Mouse (Mus musculus): ENCODE results near the gene Rbm20. TPM values are rescaled to one million over a fixed set of nuclear protein-coding genes. Genes with fewer than 3 reads are reported as not detected.
"Not testable (repeated sequence)": the region's sequence is repeated elsewhere in the genome, so short reads cannot be mapped to it uniquely, and the experiment has no call there.

The Rbm20 gene
- polyA plus RNA-seq, 1 experiment = not detected

DNA sequence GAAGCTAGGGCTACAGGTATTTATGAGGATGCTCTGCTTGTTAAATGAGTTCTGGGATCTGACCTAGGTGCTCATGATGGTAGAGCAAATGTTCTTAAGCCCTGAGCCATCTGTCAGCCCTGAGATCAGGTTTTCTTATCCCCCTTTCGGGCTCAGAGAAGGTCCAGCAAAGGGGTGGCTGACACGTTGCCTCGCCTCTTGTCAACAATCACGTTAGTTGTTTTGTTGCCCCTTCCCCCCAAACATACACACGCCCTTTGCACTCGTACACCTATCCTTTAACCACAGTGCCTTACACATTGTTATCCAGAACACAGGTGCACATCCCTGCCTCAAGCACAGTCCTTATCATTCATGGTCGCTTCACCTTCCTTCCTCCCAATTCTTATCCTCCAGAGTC is 26.2 kb upstream of the Rbm20 start:
- no peak overlapping the region for H3K4me3 ChIP-seq (ENCODE audit: insufficient read depth, low read depth, low read length)
- no peak for TF ChIP-seq CTCF (IDR thresholded peaks at IDR 0.05; ENCODE audit: insufficient read depth, low read depth, low read length)
- TF ChIP-seq POLR2A (IDR thresholded peaks at IDR 0.05; ENCODE audit: insufficient read depth, low read depth, low read length) = no peak
- H3K4me1 ChIP-seq (ENCODE audit: control insufficient read depth, insufficient read depth, low read length) = peaks cover 18% of the 10 kb centered on the region
- H3K27ac ChIP-seq (ENCODE audit: insufficient read depth, low read depth, low read length) = no peak overlapping the region
- WGBS = 77% methylated on average over 7 of the region's 7 CpGs

DNA sequence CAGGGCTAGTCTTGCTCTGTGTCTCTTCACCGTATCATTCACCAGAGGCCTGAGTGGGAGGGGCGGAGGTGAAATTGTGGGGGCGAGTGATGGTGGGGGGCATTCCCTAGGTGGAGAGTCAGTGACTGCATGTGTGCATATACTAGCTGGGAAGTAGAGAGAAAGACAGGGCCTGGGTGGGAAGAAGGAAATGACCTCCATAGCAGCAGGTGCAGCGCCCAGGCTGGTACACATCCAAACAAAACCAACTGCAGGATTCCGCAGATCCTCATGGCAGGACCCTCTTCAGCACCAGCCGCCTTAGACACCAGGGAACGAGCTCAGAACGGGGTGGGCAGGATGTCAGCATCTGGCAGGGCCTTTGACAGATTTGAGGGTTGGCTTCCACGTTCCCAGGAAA is 24.8 kb upstream of the Rbm20 start:
- Histone ChIP-seq H3K4me1 (ENCODE audit: control insufficient read depth, insufficient read depth, low read length) (peaks cover 17% of the 10 kb centered on the region), H3K27ac (ENCODE audit: insufficient read depth, low read depth, low read length) (no peak overlapping the region), H3K4me3 (ENCODE audit: insufficient read depth, low read depth, low read length) (no peak overlapping the region)
- 68% methylated on average over 9 of the region's 9 CpGs for WGBS
- TF ChIP-seq POLR2A (IDR thresholded peaks at IDR 0.05; ENCODE audit: insufficient read depth, low read depth, low read length) (no peak), CTCF (IDR thresholded peaks at IDR 0.05; ENCODE audit: insufficient read depth, low read depth, low read length) (no peak)

DNA sequence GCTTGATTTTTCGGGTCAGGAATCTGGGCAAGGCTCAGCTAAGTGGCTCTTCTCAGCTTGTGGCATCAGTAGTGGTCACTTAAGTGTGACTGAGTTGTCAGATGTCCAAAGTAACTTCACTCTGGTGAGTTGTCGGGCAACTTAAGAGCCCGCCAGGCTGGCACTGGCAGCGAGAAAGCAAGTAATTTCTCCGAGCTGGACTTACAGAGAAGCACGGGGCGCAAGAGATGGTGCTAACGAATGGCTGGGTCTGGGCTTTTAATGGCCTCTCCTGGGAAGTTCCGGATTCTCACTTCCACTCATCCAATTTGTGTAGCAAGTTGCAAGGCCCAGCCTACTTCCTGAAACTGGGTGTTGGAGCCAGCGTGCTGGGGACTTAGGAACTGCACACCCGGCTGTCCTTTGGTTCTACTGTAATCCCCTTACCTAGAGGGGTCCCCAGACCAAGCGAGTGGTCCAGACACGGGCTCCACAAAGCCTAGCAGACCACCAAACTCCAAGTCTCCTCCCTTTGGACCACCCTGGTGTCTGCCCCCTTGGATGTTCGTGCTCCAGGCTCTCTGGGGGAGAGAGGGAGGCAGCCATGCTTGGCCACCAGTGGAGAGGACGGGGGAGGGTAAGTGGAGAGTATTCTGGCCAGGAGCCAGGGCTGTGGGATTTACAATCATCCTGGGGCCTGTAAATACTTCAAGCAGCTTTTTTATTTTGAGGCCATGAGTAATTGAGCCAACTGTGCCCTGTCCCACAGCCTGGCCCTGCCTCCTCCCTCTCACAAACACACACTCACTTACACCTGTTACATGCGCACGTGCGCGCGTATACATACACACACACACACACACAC is 23.3 kb upstream of the Rbm20 start:
- TF ChIP-seq POLR2A (IDR thresholded peaks at IDR 0.05; ENCODE audit: insufficient read depth, low read depth, low read length) (no peak), CTCF (IDR thresholded peaks at IDR 0.05; ENCODE audit: insufficient read depth, low read depth, low read length) (no peak)
- WGBS = 64% methylated on average over 20 of the region's 20 CpGs
- Histone ChIP-seq H3K4me3 (ENCODE audit: insufficient read depth, low read depth, low read length) (no peak overlapping the region), H3K4me1 (ENCODE audit: control insufficient read depth, insufficient read depth, low read length) (peaks cover 16% of the 10 kb centered on the region), H3K27ac (ENCODE audit: insufficient read depth, low read depth, low read length) (no peak overlapping the region)

DNA sequence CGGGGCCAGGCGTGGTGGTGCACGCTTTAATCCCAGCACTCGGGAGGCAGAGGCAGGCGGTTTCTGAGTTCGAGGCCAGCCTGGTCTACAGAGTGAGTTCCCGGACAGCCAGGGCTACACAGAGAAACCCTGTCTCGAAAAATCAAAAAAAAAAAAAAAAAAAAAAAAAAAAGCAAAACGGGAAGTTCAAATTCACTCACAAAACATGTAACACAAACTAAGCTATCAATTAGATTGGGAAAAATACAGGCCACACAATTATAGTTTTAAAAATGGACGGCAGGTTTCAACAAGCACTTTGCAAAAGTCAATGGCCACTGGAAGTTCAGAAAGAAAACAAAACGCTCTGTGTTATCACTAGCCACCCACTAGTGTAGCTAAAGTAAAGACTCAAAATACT is 20.7 kb upstream of the Rbm20 start:
- WGBS = 89% methylated on average over 11 of the region's 11 CpGs
- not testable (repeated sequence) for H3K4me3 ChIP-seq (ENCODE audit: insufficient read depth, low read depth, low read length); H3K27ac ChIP-seq (ENCODE audit: insufficient read depth, low read depth, low read length)
- peaks cover 16% of the 10 kb centered on the region; the same call in 1 of the 2 replicates for H3K4me1 ChIP-seq (ENCODE audit: control insufficient read depth, insufficient read depth, low read length)

DNA sequence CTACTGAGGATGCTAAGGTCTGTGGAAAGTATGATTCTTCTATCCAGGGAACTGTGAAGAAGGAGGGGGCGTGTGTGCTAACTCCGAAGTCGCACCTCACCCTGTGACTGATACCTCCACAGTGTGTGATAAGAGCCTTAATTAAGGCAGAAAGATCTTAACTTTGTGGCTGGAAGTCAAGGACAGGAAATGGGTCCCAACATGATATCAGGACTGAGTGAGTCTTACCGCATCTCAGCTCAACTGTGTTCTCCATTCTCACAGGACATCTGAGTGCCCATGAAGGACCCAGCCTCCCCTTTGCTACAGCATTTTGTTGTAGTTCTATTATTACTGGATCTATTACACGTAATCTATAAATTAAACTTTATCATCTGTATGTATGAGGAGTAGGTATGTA is 19.7 kb upstream of the Rbm20 start:
- Histone ChIP-seq H3K4me1 (ENCODE audit: control insufficient read depth, insufficient read depth, low read length) (peaks cover 21% of the 10 kb centered on the region; the same call in 1 of the 2 replicates), H3K4me3 (ENCODE audit: insufficient read depth, low read depth, low read length) (no peak overlapping the region), H3K27ac (ENCODE audit: insufficient read depth, low read depth, low read length) (no peak overlapping the region)
- WGBS = 94% methylated on average over 5 of the region's 5 CpGs
- TF ChIP-seq POLR2A (IDR thresholded peaks at IDR 0.05; ENCODE audit: insufficient read depth, low read depth, low read length) (no peak), CTCF (IDR thresholded peaks at IDR 0.05; ENCODE audit: insufficient read depth, low read depth, low read length) (no peak)

DNA sequence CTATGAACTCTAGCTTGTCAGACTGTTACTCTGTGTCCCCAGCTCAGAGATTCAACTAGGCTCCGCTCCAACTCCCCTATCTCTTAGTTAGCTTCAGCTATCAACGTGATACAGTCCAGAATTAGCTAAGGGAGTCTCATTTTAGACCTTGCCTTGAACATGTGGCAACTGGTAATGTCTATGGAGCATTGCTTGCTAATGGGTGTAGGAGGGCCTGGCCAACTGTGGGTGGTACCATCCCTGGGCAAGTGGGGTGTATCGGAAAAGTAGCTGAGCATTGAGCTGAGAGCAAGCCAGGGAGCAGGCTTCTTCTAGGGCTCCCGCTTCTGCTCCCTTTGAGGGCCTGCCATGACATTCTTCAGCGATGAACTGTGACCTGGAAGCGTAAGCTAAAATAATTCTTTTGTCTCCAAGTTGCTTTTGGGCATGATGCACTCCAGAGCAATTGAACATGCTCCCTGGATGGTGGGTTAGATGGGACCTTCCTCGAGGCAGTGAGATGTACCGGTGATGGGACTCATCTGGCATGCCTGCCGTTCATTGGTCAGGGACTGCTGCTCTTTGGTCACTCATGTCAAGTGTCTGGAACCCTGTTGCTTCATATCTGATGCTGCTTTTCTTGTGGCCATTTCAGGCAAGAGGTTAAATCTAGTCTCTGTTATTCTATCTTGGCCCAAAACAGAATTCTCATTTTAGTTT is 16.2 kb upstream of the Rbm20 start:
- no peak overlapping the region for H3K4me3 ChIP-seq (ENCODE audit: insufficient read depth, low read depth, low read length)
- TF ChIP-seq POLR2A (IDR thresholded peaks at IDR 0.05; ENCODE audit: insufficient read depth, low read depth, low read length) = no peak
- no peak for TF ChIP-seq CTCF (IDR thresholded peaks at IDR 0.05; ENCODE audit: insufficient read depth, low read depth, low read length)
- WGBS = 76% methylated on average over 9 of the region's 9 CpGs
- peaks cover 14% of the 10 kb centered on the region; the same call in 1 of the 2 replicates for H3K4me1 ChIP-seq (ENCODE audit: control insufficient read depth, insufficient read depth, low read length)
- H3K27ac ChIP-seq (ENCODE audit: insufficient read depth, low read depth, low read length) = no peak overlapping the region

DNA sequence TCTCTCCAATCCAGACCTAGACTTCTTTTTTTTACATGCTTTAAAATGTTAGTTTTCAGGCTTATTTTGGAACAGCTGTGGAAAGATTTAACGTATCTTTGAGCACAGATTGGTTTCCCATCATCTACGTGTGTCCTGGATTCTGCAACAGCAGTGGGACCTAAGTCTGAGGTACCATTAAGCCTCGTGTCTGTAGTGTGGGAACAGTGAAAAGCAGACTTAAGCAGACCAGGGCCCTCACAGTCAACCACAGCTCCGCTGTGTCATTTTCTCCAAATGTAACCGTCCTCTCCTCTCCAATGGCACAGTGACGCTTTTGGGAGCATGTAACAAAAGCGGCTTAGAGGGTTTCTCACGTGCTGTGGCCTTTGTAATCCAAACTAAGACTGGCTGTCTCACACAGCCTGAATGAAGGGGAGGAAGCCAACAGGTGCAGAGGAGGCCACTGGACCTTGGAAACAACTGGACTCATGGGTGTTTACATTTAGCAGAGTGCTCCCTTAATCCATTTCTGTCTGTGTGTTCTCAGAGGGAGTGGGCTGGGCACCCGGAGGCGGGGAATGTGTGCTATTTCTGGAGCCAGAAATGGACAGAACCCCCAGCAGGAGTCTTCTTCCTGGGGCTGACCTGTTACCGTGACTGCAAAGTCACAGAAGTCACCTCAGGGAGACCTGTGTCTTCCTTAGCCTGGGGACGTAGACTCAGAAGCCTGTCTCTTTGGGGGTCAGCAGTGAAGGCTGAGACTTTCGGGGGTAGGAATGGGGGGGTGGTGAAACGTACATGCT is 15.0 kb upstream of the Rbm20 start:
- no peak for TF ChIP-seq CTCF (IDR thresholded peaks at IDR 0.05; ENCODE audit: insufficient read depth, low read depth, low read length)
- TF ChIP-seq POLR2A (IDR thresholded peaks at IDR 0.05; ENCODE audit: insufficient read depth, low read depth, low read length) = no peak
- WGBS = 61% methylated on average over 14 of the region's 14 CpGs

DNA sequence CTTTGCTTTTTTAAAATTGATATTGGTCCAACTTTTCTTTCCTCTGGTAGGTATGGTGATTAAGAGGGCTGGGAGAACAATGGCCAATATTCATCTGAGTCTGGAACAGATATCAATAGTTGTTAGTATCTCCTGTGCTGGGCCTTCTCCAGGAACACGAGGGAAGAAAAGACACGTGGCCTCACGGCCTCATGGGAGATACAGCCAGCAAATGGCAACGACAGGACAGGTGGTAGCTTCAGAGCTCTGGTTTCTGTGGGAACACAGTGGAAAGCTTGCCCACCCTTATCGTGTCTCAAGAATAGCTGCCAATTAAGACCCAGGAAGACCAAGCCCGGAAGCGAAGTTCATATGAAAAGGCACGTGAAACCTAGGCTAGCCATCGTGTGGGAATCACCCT is 12.3 kb upstream of the Rbm20 start:
- TF ChIP-seq CTCF (IDR thresholded peaks at IDR 0.05; ENCODE audit: insufficient read depth, low read depth, low read length) = no peak
- no peak for TF ChIP-seq POLR2A (IDR thresholded peaks at IDR 0.05; ENCODE audit: insufficient read depth, low read depth, low read length)
- H3K4me1 ChIP-seq (ENCODE audit: control insufficient read depth, insufficient read depth, low read length) = peaks cover 14% of the 10 kb centered on the region; the same call in 1 of the 2 replicates
- no peak overlapping the region for H3K4me3 ChIP-seq (ENCODE audit: insufficient read depth, low read depth, low read length)
- WGBS = 94% methylated on average over 9 of the region's 9 CpGs
- H3K27ac ChIP-seq (ENCODE audit: insufficient read depth, low read depth, low read length) = no peak overlapping the region

More for the DNA sequence above, 15.0 kb upstream of the Rbm20 start:
- Histone ChIP-seq H3K27ac (ENCODE audit: insufficient read depth, low read depth, low read length) (no peak overlapping the region), H3K4me3 (ENCODE audit: insufficient read depth, low read depth, low read length) (no peak overlapping the region), H3K4me1 (ENCODE audit: control insufficient read depth, insufficient read depth, low read length) (peaks cover 14% of the 10 kb centered on the region; the same call in 1 of the 2 replicates)
